Mouse (Mus musculus) limb, embryonic 10.5 days (tissue): ENCODE measurements around the gene Map3k20. TPM values are rescaled to one million over a fixed set of nuclear protein-coding genes. Genes with fewer than 3 reads are reported as not detected.

Experiments
- DNase-seq: peaks from one replicate; pipeline ENCODE4 v3.0.0-alpha.2; 2017; ENCODE audit warnings: low spot score
- H3K27ac ChIP-seq: fragments of 300-500 bp; sonication (generic); 2 replicates; pipeline ENCODE4 v1.5.1; 2016; ENCODE audit warnings: mild to moderate bottlenecking
- H3K27me3 ChIP-seq: fragments of 300-500 bp; sonication (generic); 2 replicates; pipeline ENCODE4 v1.6.1; 2016; ENCODE audit warnings: low read depth, mild to moderate bottlenecking; ENCODE audit not compliant: poor library complexity, severe bottlenecking
- H3K36me3 ChIP-seq: fragments of 300-500 bp; sonication (generic); 2 replicates; pipeline ENCODE4 v1.6.1; 2016; ENCODE audit warnings: mild to moderate bottlenecking, moderate library complexity
- H3K4me1 ChIP-seq: fragments of 300-500 bp; sonication (generic); 2 replicates; pipeline ENCODE4 v1.6.1; 2016
- H3K4me3 ChIP-seq: fragments of 300-500 bp; sonication (generic); 2 replicates; pipeline ENCODE4 v1.5.1; 2016; ENCODE audit warnings: mild to moderate bottlenecking, moderate library complexity
- H3K9me3 ChIP-seq: fragments of 300-500 bp; sonication (generic); replicated peaks from 2 replicates; pipeline ENCODE4 v1.6.1; 2016; ENCODE audit warnings: mild to moderate bottlenecking
- whole genome bisulfite sequencing: fragments of 180-500 bp; shearing (Covaris S2); methylation state at CpG from one replicate; pipeline ENCODE4 v1.1.7; 2016; 5-methylcytosine and 5-hydroxymethylcytosine counted together
- polyA plus RNA-seq: library from polyadenylated mRNA; unstranded; fragments of >200 nt; fragmentation: Nextera tagmentation; extraction: Ambion mirVana; gene quantifications from 2 replicates; pipeline ENCODE4 v1.2.1, GENCODE M21; 2016

Map3k20 gene
- polyA plus RNA-seq, 1 experiment from 2014 or later: 9.9 TPM

- H3K4me1 ChIP-seq: no peaks in the 10 kb centered on the region
- no peaks in the 10 kb centered on the region for H3K9me3 ChIP-seq
- no peak overlapping the region for H3K4me3 ChIP-seq
- WGBS: 87% methylated on average over 8 of the region's 8 CpGs
- DNase-seq: no peak
- no peaks in the 10 kb centered on the region for H3K27me3 ChIP-seq
- H3K36me3 ChIP-seq: peaks cover 5% of the 10 kb centered on the region; the same call in 1 of the 2 replicates
- H3K27ac ChIP-seq: no peak overlapping the region
These were observed 153.6 kb downstream of the Map3k20 start for GRCm38 (mm10) chr2:72438941-72439533.

DNA sequence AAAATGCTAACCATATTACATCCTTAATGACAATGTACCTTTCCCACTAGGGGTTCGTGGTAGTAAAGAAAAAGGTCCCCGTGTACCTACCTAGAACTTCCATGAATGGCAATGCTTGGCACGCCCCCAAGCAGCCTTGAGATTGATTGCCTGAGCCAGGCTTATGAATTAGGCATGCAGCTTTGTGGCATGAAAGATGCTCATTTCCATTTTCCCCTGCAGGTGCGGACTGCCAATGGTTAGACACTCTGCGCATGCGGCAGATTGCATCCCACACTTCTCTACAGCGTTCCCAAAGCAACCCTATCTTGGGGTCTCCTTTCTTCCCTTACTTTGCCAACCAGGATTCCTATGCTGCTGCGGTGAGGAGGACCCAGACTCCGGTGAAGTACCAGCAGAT, 155.6 kb downstream of the Map3k20 start:
- WGBS: 95% methylated on average over 9 of the region's 9 CpGs

GRCm38 (mm10) chr2:72442825-72443224, 157.4 kb downstream of the Map3k20 start:
- WGBS: 83% methylated on average over 6 of the region's 6 CpGs

More for the DNA sequence above, 155.6 kb downstream of the Map3k20 start:
- Histone ChIP-seq H3K27me3 (no peaks in the 10 kb centered on the region), H3K36me3 (peaks cover 5% of the 10 kb centered on the region; the same call in 1 of the 2 replicates), H3K4me1 (no peaks in the 10 kb centered on the region), H3K9me3 (no peaks in the 10 kb centered on the region), H3K27ac (no peak overlapping the region), H3K4me3 (no peak overlapping the region)
- DNase-seq: no peak

DNA sequence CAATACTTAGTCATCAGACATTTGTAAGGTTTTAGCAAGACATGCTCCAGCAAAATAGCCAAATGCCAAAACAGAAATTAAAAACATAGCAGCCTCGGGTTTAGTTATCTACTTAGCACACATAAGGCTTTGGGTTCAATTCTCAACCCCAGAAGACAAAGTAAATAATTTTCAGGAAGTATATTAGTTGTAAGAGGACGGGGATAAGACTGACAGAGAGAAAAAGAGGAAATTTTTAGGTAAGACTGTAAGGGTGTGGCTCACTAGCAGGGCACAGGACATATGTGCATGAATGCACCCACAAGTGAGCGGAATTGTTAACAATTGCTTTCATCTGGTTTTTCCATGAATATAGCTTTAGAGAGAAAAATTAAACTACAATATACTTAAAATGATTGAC, 158.5 kb downstream of the Map3k20 start:
- H3K27me3 ChIP-seq: no peaks in the 10 kb centered on the region
- H3K9me3 ChIP-seq: no peaks in the 10 kb centered on the region
- 81% methylated on average over 3 of the region's 3 CpGs for WGBS
- H3K4me3 ChIP-seq: no peak overlapping the region
- H3K36me3 ChIP-seq: peaks cover 5% of the 10 kb centered on the region; the same call in 1 of the 2 replicates
- DNase-seq: no peak
- no peaks in the 10 kb centered on the region for H3K4me1 ChIP-seq
- no peak overlapping the region for H3K27ac ChIP-seq

More at GRCm38 (mm10) chr2:72442825-72443224, 157.4 kb downstream of the Map3k20 start:
- Histone ChIP-seq H3K27ac (no peak overlapping the region), H3K4me1 (no peaks in the 10 kb centered on the region), H3K4me3 (no peak overlapping the region), H3K9me3 (no peaks in the 10 kb centered on the region), H3K36me3 (peaks cover 5% of the 10 kb centered on the region; the same call in 1 of the 2 replicates), H3K27me3 (no peaks in the 10 kb centered on the region)
- no peak for DNase-seq

- Histone ChIP-seq H3K4me3 (no peak overlapping the region), H3K36me3 (peaks cover 5% of the 10 kb centered on the region; the same call in 1 of the 2 replicates), H3K9me3 (no peaks in the 10 kb centered on the region), H3K27me3 (no peaks in the 10 kb centered on the region), H3K27ac (no peak overlapping the region), H3K4me1 (no peaks in the 10 kb centered on the region)
- no peak for DNase-seq
- 87% methylated on average over 3 of the region's 3 CpGs for WGBS
These were observed 160.7 kb downstream of the Map3k20 start for GRCm38 (mm10) chr2:72446106-72446505.

DNA sequence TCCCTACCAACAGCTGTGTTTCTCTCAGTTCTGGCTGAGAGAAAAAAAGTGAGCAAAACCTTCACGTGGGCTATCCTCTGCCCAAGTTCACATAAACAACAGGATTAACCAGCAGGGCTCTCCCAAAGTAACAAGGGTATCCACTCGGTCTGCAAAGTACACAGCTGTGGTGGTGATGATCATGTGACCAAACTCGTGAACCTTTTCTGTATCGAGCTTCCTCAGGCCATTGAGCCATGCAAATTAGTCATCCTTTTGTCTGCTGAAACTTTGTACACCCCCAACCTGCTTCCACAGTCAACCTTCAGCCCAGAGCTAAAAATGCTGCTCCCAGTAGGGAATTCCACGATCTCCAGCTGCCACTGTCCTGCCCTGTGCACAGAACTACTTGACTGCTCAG, 161.2 kb downstream of the Map3k20 start:
- Histone ChIP-seq H3K9me3 (no peaks in the 10 kb centered on the region), H3K36me3 (no peaks in the 10 kb centered on the region), H3K4me3 (no peak overlapping the region), H3K27ac (no peak overlapping the region), H3K27me3 (no peaks in the 10 kb centered on the region), H3K4me1 (no peaks in the 10 kb centered on the region)
- 63% methylated on average over 5 of the region's 5 CpGs for WGBS
- DNase-seq: no peak

DNA sequence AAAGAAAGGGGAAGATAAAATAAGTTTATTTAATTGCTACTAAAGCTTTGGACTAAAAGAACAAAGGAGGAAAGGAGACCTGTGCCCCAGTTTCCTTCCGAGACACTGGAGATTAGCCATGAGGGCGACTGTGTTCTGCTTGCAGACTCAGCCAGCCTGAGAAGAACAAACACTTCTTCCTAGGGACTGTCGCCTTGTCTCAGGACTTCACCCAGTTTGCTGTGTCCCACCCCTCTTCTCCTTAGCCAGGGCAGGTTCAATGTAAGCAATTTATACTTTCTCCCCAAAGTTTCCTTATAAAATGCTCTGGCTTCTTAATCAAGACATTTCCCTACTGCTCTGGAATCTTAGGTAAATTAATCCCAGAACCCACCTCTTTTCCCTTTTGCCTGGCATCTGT, 168.1 kb downstream of the Map3k20 start:
- DNase-seq: no peak
- H3K9me3 ChIP-seq: no peaks in the 10 kb centered on the region
- H3K4me1 ChIP-seq: peaks cover 23% of the 10 kb centered on the region
- H3K27ac ChIP-seq: peak overlapping the region; percentile 77
- H3K4me3 ChIP-seq: no peak overlapping the region
- 30% methylated on average over 3 of the region's 3 CpGs for WGBS
- no peaks in the 10 kb centered on the region for H3K36me3 ChIP-seq
- H3K27me3 ChIP-seq: no peaks in the 10 kb centered on the region

DNA sequence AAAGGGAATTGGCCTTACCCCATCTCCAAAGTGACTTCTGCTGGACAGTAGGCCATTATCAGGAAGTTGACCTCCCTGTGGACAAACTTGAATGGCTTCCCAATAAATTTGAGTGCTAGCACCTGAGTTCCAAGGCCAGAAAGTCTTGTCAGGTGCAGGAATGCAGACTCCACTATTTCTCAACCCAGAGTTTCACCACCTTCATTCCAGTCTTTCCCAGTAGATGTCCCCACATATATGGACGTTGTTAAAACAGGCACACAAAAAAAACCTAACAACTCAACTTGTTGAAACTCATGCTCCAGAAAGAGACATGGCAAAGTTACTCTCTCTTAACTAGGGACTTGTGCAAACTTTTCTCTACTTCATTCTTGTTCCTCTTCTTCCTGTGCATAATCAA, 170.8 kb downstream of the Map3k20 start:
- Histone ChIP-seq H3K4me1 (peaks cover 30% of the 10 kb centered on the region), H3K27me3 (no peaks in the 10 kb centered on the region), H3K9me3 (no peaks in the 10 kb centered on the region), H3K27ac (no peak overlapping the region), H3K4me3 (no peak overlapping the region), H3K36me3 (no peaks in the 10 kb centered on the region)
- WGBS: 83% methylated on average over 1 of the region's 1 CpGs
- no peak for DNase-seq

DNA sequence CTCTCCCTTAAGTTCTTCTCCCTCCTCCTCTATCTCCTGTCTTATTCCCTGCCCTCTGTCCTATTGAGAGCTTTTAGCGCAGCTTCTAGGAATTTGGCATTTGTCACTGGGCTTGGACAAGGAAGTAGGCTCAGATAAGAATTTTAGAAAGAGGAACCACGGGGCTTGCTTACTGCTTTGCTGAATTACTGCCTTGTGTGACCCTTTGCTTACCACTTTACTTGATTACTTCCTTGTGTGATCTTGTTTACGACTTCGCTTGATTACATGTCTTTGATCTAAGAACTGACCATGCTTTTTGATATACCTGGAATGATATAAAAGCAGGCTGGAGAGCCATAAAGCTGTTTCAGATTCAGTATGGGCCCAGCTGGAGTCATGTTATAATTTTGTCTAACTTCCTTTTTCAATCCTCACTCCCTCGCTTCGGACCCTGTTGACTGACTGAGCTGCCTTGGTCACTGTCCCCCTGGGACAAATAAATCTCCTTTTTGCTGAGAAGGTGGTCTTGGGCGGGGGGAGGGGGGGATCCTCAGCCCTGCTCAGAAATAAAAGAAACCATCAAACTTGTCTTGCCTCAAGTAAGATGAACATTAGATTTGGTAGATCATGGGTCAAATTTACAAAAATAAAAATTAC, 179.1 kb downstream of the Map3k20 start:
- WGBS: 22% methylated on average over 7 of the region's 7 CpGs

GRCm38 (mm10) chr2:72467604-72468003, 182.2 kb downstream of the Map3k20 start:
- H3K36me3 ChIP-seq: no peaks in the 10 kb centered on the region
- DNase-seq: no peak
- WGBS: 91% methylated on average over 1 of the region's 1 CpGs

More for the DNA sequence above, 179.1 kb downstream of the Map3k20 start:
- no peaks in the 10 kb centered on the region for H3K9me3 ChIP-seq
- no peak overlapping the region for H3K4me3 ChIP-seq
- H3K4me1 ChIP-seq: peaks cover 10% of the 10 kb centered on the region
- no peak overlapping the region; the same call in 1 of the 2 replicates for H3K27ac ChIP-seq
- H3K27me3 ChIP-seq: no peaks in the 10 kb centered on the region
- no peak for DNase-seq
- no peaks in the 10 kb centered on the region for H3K36me3 ChIP-seq

DNA sequence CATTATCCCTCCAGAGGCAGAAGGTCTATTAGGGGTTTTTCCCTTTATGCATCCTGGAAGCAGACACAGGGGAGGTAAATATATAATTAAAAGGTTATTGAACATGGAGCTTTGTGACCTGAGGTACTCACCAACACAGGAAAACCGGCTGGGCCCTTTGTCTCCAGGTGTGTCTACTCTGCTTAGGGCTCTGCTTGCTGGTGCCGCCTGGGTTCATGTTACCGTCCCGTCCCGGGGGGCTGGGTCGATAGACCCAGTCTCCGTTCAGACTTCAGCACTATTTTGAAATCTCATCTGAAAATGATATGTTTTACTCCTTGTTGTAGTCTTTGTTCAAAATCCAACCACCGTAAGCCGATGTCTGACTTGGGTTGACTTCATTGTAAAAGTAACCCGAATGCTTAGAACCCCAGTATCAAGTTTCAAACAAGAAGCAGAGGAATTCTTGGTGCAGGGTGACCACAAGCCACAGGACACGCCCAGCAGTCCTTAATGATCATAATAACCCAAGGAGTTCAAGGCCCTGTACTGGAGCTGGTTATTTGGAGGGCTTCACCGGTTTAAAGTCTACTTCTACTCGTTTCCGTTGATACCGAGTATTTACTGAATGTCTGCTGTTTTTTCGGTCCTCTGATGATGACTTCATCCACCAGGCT, 186.1 kb downstream of the Map3k20 start:
- Histone ChIP-seq H3K27me3 (no peaks in the 10 kb centered on the region), H3K36me3 (no peaks in the 10 kb centered on the region), H3K4me1 (peaks cover 15% of the 10 kb centered on the region), H3K27ac (peak overlapping the region; percentile 74), H3K9me3 (no peaks in the 10 kb centered on the region), H3K4me3 (no peak overlapping the region)
- 55% methylated on average over 16 of the region's 16 CpGs for WGBS
- peak; percentile 35 for DNase-seq

More at GRCm38 (mm10) chr2:72467604-72468003, 182.2 kb downstream of the Map3k20 start:
- Histone ChIP-seq H3K27me3 (no peaks in the 10 kb centered on the region), H3K4me1 (peaks cover 19% of the 10 kb centered on the region), H3K9me3 (no peaks in the 10 kb centered on the region), H3K4me3 (no peak overlapping the region), H3K27ac (no peak overlapping the region)

DNA sequence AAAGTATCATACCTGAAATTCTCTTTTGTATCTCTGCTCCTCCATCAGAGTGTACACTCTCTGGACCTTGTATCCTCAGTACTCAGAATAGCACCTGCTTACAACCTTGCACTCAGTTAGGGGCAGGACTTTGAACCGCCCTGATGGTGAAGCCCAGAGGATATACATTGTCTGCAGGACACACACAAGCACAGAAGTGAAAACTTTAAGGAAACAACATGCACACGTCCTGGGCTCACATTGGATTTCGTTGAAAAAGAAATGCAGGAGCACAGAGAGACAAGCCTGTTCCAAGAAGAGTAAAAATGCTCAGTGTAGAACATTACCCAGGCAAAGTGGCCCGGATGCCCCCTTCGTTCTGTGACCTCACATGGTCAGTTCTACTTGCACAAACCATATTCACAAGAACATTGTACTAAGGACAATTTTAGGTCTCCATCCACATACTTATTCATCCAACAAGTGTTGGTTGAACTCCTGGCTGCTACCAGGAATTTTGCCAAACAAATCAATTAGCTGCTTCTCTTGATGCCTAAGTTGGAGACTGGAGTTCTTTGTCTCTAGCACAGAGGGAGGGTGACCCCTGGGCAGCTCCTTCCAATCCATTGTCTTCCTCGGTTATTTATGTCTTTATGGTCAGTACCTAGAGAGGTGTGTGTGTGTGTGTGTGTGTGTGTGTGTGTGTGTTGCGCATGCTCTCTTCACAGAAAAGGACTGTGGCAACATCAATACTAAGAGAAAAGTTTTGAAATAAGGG, 189.3 kb downstream of the Map3k20 start:
- DNase-seq: peak; percentile 54
- H3K4me1 ChIP-seq: peaks cover 38% of the 10 kb centered on the region
- peaks cover 19% of the 10 kb centered on the region for H3K36me3 ChIP-seq
- H3K4me3 ChIP-seq: peak overlapping the region; percentile 92
- H3K27me3 ChIP-seq: no peaks in the 10 kb centered on the region
- no peaks in the 10 kb centered on the region for H3K9me3 ChIP-seq
- peak overlapping the region; percentile 97 for H3K27ac ChIP-seq
- 39% methylated on average over 7 of the region's 7 CpGs for WGBS
